Mouse (Mus musculus): ENCODE measurements around the gene Fam49a. TPM values are rescaled to one million over a fixed set of nuclear protein-coding genes. Genes with fewer than 3 reads are reported as not detected.
A peak's percentile ranks its signal among the peaks of the same experiment; 100 is the strongest.

The Fam49a gene
- total RNA-seq, 2 experiments from 2014 or later = 11.7 to 17.2 TPM

DNA sequence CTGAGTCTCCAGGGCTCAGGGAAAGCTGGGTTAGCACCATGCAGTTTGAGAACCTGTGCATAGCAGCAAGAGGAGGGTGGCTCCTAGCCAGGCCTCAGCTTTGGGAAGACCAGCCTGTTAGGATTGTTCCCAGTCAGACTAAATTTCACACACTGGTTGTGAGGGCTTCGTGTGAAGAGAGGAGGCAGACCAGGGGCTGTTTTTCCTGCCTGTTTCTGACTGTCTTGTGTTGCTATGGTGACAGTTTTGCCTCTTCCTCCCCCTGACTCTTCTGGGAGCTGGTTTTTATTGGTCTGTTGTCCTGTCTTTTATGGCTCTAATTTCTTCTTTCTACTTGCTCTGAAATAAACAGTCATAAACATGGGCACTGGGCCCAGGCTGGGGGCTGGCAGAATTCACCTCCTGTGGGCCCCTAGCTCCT, 1.4 kb downstream of the Fam49a start:
- DNase-seq = peak in 1 of 2 experiments; percentile 27
- intact Hi-C loops (cut with DNase I) = loop anchor here (5.0 kb wide), 2 partner anchors 49 to 86 kb away; no protein-coding TSS in a partner anchor

GRCm38 (mm10) chr12:12264151-12264550, 2.2 kb downstream of the Fam49a start:
- intact Hi-C loops (cut with DNase I) = loop anchor here (5.0 kb wide), 2 partner anchors 48 to 87 kb away; no protein-coding TSS in a partner anchor
- no peak for DNase-seq

DNA sequence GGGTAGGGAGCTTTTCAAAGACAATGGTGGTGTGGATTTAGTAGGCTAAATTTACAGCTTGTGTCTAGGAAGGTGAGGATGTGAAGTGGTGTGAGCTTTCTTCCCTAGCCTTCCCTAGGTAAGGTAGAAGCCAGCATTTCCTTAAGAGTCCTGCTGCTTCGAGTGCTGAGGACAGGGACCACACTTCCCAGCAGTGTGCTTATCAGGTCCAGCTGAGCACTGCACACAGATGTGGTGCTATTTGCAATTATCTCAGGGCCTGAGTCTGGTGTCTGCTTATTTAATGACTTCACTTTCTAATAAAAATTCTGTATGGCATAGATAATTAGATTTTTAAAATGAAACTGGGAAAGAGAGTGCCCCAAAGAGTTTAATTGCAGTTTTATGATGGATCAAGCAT, 4.6 kb downstream of the Fam49a start:
- DNase-seq = no peak
- intact Hi-C loops (cut with DNase I) = no loop called here

- DNase-seq = no peak
- intact Hi-C loops (cut with DNase I) = no loop called here
These were observed 8.6 kb downstream of the Fam49a start for GRCm38 (mm10) chr12:12270495-12270894.

DNA sequence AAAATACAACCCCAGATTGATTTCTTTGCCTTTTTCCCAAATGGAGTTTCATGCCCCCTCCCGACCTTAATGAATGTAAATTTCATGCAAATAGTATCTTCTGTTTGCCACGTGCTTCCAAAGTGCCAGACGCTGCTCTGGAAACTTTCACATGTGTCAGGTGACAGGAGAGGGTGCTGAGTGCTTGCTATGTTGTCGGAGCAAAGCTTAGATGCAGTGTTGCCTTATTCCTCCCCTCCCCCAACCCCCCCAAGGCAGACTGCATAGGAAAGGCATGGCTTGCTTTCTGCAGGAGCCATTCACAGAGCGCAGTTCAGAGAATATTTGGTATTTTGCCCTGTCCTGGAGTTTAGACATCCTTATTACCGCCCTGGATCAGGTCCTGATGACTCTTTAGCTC, 12.2 kb downstream of the Fam49a start:
- intact Hi-C loops (cut with DNase I) = no loop called here
- peak in 1 of 2 experiments; percentile 44 for DNase-seq

GRCm38 (mm10) chr12:12275124-12275779, 13.3 kb downstream of the Fam49a start:
- intact Hi-C loops (cut with DNase I) = no loop called here

GRCm38 (mm10) chr12:12277741-12278463, 16.0 kb downstream of the Fam49a start:
- no peak for DNase-seq
- intact Hi-C loops (cut with DNase I) = no loop called here

More at GRCm38 (mm10) chr12:12275124-12275779, 13.3 kb downstream of the Fam49a start:
- DNase-seq = no peak

DNA sequence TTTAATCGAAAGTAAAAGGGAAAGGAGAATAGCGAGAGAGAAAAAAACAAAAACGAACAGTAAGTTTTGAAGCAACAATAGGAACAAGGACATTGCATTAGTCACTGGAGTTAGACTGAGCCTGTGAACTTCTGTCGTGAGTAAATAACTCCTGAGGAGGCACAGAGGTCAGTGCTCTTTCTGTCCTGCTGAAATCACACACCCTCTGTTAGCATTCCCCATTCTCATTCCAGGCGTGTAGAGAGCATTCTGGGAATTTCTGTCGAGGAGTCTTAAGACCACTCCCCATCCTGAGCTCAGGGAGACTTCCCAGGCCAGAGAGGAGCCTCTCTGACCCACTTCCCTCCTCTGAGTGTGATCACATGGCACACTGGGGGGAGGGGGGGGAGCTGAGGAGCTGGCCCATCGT, 16.5 kb downstream of the Fam49a start:
- intact Hi-C loops (cut with DNase I) = no loop called here
- no peak for DNase-seq

GRCm38 (mm10) chr12:12283702-12284288, 21.9 kb downstream of the Fam49a start:
- intact Hi-C loops (cut with DNase I) = no loop called here

DNA sequence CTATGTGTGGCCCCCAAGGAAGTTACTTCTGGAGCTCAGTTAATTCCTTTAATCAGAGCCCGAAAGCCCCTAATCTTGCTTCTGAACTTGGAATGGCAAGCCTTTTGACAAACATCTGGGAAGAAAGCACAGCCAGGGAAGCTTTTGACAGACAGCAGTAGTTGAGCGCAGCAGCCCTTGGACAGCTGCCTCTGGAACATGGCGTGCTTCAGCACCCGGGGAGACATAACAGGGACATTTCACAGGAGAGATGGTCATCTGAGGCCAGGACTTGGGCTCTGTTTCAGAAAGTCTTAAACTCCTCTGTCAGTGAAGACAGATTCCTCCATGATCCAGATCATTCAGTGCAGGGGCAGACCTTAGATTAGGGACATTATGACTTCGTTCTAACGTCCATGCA, 22.6 kb downstream of the Fam49a start:
- intact Hi-C loops (cut with DNase I) = no loop called here
- peak; percentile 47 to 64 for DNase-seq

More at GRCm38 (mm10) chr12:12283702-12284288, 21.9 kb downstream of the Fam49a start:
- DNase-seq = peak in 1 of 2 experiments; percentile 61

DNA sequence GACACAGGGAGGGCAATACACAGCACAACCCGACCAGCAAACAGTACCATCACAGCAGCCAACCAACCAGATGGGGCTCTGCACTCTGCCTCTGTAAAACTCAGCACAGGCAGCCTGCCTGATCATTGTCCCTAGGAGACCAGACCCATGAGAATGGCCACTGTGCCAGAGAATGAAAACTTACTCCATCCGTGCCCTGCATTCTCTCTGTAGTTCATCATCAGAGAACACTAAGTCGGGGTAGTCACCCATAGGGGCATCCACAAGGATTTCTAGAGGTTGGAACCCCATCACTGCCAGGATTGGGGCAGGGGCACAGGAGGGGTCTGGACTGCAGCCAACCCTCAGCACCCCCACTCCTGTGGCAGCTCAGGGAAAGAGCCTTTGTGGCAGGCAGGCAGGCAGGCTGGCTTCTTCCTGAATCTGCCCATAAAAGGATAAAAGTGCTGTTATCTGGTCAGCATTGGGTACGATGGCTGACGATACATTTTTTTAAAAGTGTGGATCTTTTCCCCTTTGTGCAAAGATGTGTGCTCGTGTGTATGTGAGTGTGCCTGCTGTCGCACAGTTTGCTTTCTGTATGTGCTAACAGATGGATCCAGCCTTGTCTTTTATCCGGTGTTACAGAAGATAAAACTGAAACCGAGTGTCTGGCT, 25.3 kb downstream of the Fam49a start:
- peak; percentile 23 to 32 for DNase-seq
- intact Hi-C loops (cut with DNase I) = no loop called here

DNA sequence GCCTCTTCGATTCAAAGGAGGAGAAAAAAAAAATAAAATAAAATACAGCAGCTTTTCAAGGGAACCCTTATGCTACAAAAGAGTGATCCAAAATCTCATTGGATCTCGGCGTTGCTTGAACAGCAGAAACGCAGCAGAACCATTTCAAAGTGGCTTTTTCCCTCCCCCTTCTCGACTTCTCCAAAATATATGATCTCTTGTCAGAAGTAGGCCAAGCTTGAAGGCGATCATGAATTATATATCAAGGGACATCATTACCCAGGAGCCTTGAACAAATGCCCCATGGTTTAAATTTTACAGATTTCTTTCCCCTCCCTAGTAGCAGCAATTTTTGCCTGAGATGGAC, 25.8 kb downstream of the Fam49a start:
- intact Hi-C loops (cut with DNase I) = no loop called here
- no peak for DNase-seq

GRCm38 (mm10) chr12:12288586-12288985, 26.6 kb downstream of the Fam49a start:
- DNase-seq = no peak
- intact Hi-C loops (cut with DNase I) = no loop called here

DNA sequence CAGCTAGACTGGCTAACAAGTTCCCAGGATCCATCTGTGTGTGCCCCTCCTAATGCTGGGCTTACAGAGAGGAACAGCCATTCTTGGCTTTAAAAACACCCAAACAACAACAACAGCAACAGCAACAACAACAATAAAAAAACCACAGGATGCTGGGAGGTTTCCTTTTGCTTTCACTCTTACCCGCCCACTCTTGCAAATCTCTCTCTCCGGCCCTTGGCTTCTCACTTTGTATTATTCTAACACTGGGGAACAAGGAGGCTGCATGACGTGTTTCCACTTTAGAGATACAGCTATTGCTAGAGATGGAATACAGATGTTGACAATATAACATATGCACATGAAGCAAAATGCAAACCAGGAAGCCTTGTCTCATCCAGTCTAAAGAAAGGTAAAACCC, 27.7 kb downstream of the Fam49a start:
- intact Hi-C loops (cut with DNase I) = no loop called here
- DNase-seq = no peak

DNA sequence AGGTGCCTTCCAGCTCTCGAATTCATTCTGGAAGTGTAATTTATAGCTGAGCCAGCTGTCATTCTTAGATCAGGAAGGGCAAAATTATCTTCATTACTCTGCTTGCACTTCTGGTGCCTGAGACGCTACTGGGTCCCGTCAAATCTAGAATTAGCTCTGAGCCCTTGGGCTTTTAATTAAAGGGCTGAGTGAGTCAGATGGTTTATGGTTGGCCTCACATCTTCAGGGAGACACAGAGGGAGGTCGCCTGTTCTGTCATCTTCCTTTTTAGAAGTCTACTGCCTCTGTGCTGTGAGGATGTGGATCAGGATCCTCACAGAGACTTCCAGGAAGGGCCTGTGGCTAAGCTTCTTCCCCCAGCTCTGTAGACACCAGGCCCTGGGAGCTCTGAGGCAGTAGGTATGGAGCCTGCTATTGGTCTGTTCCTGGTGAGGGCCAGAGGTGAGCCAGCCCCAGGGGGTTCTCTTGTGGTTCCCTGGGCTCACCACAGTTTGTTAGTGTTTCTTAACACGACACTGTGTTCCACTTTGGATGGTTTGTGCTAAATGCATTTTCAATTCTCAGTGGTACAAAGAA, 30.2 kb downstream of the Fam49a start:
- intact Hi-C loops (cut with DNase I) = no loop called here
- no peak for DNase-seq

DNA sequence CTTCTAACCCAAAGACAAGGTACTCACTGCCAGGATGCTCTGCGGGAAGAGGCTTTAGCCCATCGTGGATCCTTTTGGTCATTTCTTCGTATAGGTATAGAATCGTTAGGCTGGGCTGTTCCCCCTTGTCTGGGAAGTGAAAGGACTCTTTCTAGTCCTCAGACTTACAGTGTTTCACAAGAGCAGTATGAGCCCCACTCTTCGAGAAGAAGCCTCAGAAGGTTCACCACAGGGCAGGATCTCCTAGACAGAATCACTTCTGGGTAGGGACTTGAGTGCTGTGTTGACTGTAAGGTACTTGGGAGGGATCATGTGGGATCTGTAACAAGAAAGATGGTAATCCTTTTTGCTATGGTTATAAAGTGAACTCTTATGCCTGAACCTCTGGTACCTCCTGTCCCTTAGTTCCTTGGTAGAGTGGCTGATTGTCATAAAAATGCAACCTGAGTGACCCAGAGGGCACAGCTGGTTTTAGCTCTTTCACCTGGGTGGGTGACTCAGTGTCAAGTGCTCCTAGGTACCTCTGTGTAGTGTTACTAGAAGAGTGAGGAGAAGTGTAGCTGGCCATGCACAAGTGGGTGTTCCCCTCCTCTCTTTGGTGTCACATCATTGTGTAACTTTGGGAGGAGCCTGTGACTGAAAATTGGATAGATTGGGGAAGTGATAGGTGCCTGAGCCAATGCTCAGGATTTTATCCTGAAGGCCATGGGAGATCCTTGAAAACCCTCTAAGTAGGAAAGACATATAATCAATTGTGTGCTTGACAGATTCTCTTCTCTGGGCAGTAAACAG, 32.6 kb downstream of the Fam49a start:
- intact Hi-C loops (cut with DNase I) = no loop called here
- no peak for DNase-seq

DNA sequence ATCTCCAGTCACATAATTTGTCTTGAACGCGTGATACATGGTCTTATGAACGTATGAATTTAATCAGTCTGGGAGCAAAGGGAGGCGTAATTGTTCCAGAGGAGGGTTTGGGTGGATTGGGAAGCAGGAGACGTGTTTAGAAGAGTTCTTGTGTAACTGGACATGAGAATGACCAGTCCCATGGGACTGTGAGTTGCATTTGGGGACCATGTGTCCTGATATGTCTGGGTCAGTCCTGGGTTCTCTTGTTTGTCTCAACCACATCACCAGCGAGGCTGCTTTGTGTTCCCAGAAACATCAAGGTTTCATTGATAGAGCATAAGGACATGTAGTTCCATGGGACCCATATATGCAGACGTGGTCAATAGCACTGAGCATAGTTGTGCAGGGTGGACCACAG, 36.5 kb downstream of the Fam49a start:
- intact Hi-C loops (cut with DNase I) = no loop called here

GRCm38 (mm10) chr12:12299303-12299702, 37.4 kb downstream of the Fam49a start:
- peak in 1 of 2 experiments; percentile 28 for DNase-seq
- intact Hi-C loops (cut with DNase I) = no loop called here

More for the DNA sequence above, 36.5 kb downstream of the Fam49a start:
- DNase-seq = no peak

DNA sequence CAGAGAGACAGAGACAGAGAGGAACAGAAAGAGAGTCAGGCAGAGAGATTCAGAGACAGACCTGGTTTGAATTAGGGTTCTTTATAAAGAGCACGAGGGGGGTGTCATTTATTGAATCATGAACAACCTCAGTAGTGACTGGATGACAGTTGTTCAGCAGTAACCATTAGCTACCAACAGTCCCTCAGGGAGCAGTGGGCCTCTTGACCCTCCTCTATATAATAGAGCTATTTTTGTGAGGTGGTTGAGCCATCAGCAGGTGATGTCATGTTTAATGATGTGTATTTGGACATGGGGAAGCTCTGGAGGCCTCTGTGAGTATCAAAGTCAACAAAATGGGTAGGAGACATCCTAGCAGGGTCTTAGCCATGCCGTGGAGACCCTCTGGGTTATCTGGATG, 39.2 kb downstream of the Fam49a start:
- DNase-seq = no peak
- intact Hi-C loops (cut with DNase I) = no loop called here

- intact Hi-C loops (cut with DNase I) = no loop called here
- DNase-seq = peak; percentile 56 to 59
These were observed 39.9 kb downstream of the Fam49a start for GRCm38 (mm10) chr12:12301815-12302214.

Measured in heart, postnatal 14 days (tissue).